ENCODE assay signal across 20 mouse cellular contexts in genomic region chr17:72230891-72231290, GRCm38 (mm10).
"Had no signal": no experiment of that assay in that cellular context is flagged by ENCODE, and none has a peak within 500 bp of the region (broad histone marks: within the 10 kb centered on the region; RNA-seq: fewer than 3 reads in every experiment).

No protein-coding gene starts in this region.

- DNase-seq: cerebellum, adult 8-10 months; cerebellum, adult 9-10 months; cerebellum, adult 9-11 months; cerebellum, postnatal 10 days; cerebellum, postnatal 14 days; cerebellum, postnatal 25 days; cerebellum, postnatal 36 days; embryo, embryonic 11 days; forebrain, postnatal 0 days; gastrocnemius, adult 2 months; gastrocnemius, postnatal 10 days; gastrocnemius, postnatal 14 days; gastrocnemius, postnatal 25 days; gastrocnemius, postnatal 36 days; heart, adult 18-20 months; heart, adult 2 months had no signal

- ATAC-seq: forebrain, embryonic 13.5 days; forebrain, embryonic 14.5 days; forebrain, embryonic 15.5 days; forebrain, embryonic 16.5 days; forebrain, postnatal 0 days had no signal
